Mouse (Mus musculus): Measurements from ENCODE around the gene Glyr1. TPM values are rescaled to one million over a fixed set of nuclear protein-coding genes. Genes with fewer than 3 reads are reported as not detected.

The Glyr1 gene
- polyA plus RNA-seq, 1 experiment from 2014 or later: 180 TPM

DNA sequence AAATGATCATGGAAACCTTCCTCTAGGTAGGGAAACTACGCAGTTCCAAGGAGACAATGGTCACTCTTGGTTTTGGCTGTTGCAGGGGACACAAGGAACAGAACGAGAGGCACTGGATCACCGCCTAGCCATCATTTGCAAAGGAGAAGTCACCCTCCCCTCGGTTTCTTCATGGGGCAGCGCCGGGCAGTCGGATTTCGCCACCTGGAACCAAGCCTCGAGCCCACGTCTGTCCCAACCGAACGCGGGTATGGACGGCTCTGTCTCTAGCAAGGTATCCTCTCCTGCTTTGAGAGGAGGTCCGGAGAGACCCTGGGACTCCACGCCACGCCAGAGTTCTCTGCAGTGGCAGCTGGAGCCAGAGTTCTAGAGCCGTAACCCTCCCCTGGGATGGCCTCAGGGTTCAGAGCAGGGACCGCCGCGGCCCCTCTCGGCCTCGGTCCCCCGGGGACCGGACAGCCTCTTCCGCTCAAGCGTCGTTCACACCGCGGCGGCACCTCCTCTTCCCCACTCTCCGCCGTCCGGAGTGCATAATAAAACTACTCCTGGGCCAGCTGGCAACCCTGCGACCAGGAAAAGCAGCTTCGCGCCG lies 385 bp downstream of the Glyr1 start:
- Histone ChIP-seq H3K4me1 (replicated peaks) (peaks cover 37% of the 10 kb centered on the region), H3K27ac (replicated peaks) (peak overlapping the region; percentile 91), H3K36me3 (peaks cover 38% of the 10 kb centered on the region), H3K4me2 (peak overlapping the region; percentile 88), H3K9ac (peak overlapping the region; percentile 90), H3K27me3 (no peaks in the 10 kb centered on the region), H3K4me3 (peak overlapping the region; percentile 66), H3K9me3 (no peaks in the 10 kb centered on the region)
- ATAC-seq (ENCODE audit: low FRiP score, low read depth): peak; percentile 62
- WGBS: under 1% methylated on average over 38 of the region's 38 CpGs

DNA sequence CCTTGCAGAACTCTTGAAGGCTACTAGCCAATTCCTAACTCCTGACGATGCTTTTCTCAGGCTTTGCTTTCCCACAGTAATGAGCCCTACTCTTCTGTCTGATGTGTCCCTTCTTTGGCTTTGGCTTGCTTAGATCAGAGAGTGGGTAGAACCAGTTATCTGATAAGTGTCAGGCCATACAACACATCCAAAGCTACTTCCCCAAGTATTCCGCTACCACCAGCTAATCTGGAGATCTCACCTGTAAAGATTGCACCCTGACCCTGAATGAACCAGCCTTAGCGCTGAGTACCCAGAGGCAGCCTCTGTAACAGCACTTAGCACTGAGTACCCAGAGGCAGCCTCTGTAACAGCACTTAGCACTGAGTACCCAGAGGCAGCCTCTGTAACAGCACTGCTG lies 4.3 kb downstream of the Glyr1 start:
- Histone ChIP-seq H3K27ac (replicated peaks) (no peak overlapping the region), H3K4me3 (no peak overlapping the region), H3K4me2 (no peak overlapping the region), H3K9me3 (no peaks in the 10 kb centered on the region), H3K36me3 (peaks cover 66% of the 10 kb centered on the region), H3K9ac (no peak overlapping the region), H3K4me1 (replicated peaks) (peaks cover 18% of the 10 kb centered on the region), H3K27me3 (no peaks in the 10 kb centered on the region)
- ATAC-seq (ENCODE audit: low FRiP score, low read depth): no peak
- WGBS: 95% methylated on average over 3 of the region's 3 CpGs

GRCm38 (mm10) chr16:5036649-5037234 lies 12.9 kb downstream of the Glyr1 start:
- no peaks in the 10 kb centered on the region for H3K4me1 ChIP-seq (replicated peaks)
- ATAC-seq (ENCODE audit: low FRiP score, low read depth): no peak
- no peak overlapping the region for H3K27ac ChIP-seq (replicated peaks)
- no peaks in the 10 kb centered on the region for H3K9me3 ChIP-seq
- H3K4me3 ChIP-seq: no peak overlapping the region
- H3K4me2 ChIP-seq: no peak overlapping the region
- 80% methylated on average over 5 of the region's 5 CpGs for WGBS
- no peaks in the 10 kb centered on the region for H3K27me3 ChIP-seq
- H3K36me3 ChIP-seq: peaks cover 89% of the 10 kb centered on the region
- no peak overlapping the region for H3K9ac ChIP-seq

DNA sequence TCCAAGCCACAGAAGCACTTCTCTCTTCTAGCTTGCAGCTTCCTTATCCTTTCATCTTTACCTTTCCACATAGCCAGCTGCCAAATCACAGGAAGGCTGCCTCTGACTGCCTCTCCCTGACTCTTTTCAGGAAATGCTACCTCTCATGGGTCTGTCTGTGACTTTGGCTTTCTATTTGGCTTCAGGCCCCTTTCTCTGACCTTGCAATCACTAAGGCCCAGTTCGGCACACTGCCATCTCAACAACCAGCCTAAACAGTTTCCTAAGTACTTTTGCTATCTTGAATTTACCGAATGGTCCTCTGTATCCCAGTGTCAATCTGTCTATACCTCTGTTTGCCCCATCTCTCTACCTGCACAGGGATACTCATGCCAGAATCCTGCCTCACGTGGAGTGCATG lies 14.1 kb downstream of the Glyr1 start:
- Histone ChIP-seq H3K4me1 (replicated peaks) (no peaks in the 10 kb centered on the region), H3K4me2 (no peak overlapping the region), H3K27ac (replicated peaks) (no peak overlapping the region), H3K36me3 (peaks cover 89% of the 10 kb centered on the region), H3K9me3 (no peaks in the 10 kb centered on the region), H3K27me3 (no peaks in the 10 kb centered on the region), H3K4me3 (no peak overlapping the region), H3K9ac (no peak overlapping the region)
- WGBS: 96% methylated on average over 3 of the region's 3 CpGs
- no peak for ATAC-seq (ENCODE audit: low FRiP score, low read depth)

- Histone ChIP-seq H3K27me3 (no peaks in the 10 kb centered on the region), H3K4me1 (replicated peaks) (no peaks in the 10 kb centered on the region), H3K9me3 (no peaks in the 10 kb centered on the region), H3K36me3 (peaks cover 96% of the 10 kb centered on the region), H3K27ac (replicated peaks) (no peak overlapping the region), H3K9ac (no peak overlapping the region), H3K4me3 (no peak overlapping the region), H3K4me2 (no peak overlapping the region)
- WGBS: 60% methylated on average over 2 of the region's 2 CpGs
- no peak for ATAC-seq (ENCODE audit: low FRiP score, low read depth)
Measured at GRCm38 (mm10) chr16:5029847-5030246, 19.8 kb downstream of the Glyr1 start.

- ATAC-seq (ENCODE audit: low FRiP score, low read depth): no peak
- H3K9me3 ChIP-seq: no peaks in the 10 kb centered on the region
- no peak overlapping the region for H3K4me2 ChIP-seq
- no peak overlapping the region for H3K4me3 ChIP-seq
- H3K4me1 ChIP-seq (replicated peaks): no peaks in the 10 kb centered on the region
- H3K9ac ChIP-seq: no peak overlapping the region
- no peak overlapping the region for H3K27ac ChIP-seq (replicated peaks)
- H3K27me3 ChIP-seq: no peaks in the 10 kb centered on the region
- WGBS: 96% methylated on average over 3 of the region's 3 CpGs
- H3K36me3 ChIP-seq: peaks cover 92% of the 10 kb centered on the region
Measured at GRCm38 (mm10) chr16:5024021-5024420, 25.6 kb downstream of the Glyr1 start.

DNA sequence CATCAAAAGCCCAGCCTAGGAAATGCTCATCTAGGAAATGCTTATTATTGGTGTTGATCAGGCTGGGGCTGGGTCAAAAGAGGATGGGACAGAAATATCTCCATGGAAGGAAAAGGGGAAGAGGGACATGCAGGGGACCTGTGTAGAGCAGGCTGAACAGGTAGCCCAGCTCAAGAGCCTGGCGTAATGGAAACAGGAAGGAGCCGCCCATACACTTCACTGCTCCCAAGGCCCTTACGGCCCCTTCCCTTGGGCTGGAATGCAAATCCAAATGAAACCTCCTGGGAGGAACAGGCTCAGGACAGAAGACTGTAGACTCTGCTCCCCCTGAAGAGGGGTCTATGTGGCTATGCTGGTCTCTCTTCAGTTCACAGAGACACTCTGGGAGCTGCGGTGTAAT lies 35.1 kb downstream of the Glyr1 start:
- no peak for ATAC-seq (ENCODE audit: low FRiP score, low read depth)
- Histone ChIP-seq H3K4me1 (replicated peaks) (peaks cover 17% of the 10 kb centered on the region), H3K36me3 (peaks cover 52% of the 10 kb centered on the region), H3K4me3 (no peak overlapping the region), H3K27ac (replicated peaks) (no peak overlapping the region), H3K27me3 (no peaks in the 10 kb centered on the region), H3K9me3 (no peaks in the 10 kb centered on the region), H3K9ac (no peak overlapping the region), H3K4me2 (no peak overlapping the region)
- 85% methylated on average over 4 of the region's 4 CpGs for WGBS

DNA sequence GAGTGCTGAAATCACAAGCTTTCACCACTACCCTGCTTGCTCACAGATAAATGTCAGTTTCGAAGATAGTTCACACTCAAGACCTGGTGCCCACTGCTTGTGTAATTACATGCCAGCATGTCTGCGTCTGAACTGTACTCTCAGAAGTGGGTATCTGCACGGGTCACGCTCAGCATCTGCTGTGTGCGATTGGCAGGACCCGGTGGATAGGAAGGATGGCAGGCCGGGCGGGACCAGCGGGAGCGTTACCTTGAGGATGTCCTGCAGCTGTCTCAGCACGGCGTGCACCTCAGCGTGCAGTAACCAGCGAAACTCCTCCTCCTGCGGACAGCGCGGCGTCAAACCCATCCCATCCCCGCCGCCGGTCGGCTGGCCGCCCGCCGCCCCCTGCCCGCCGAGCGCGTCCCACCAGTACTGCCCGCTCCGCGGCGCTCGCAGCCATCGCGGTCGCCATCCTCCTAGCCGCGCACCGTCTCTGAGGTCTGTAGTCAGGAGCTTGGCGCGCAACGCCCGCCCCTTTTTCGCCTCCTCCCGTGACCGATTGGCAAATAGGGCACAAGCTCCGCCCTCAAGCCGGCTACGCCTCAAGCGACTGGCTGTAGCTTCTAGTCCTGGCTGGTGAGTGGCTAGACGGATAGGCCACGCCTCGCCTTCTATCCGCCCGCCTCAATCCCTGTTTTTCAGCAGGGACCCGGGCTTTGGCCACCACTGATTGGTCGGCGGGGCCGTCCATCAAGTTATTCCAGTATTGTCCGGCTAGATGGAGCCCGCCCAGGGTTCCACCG lies 36.4 kb downstream of the Glyr1 start, which contains the start of gene Rogdi:
Rogdi (minus strand) TSS at position 500 of the 785 bp plus-strand sequence.
- under 1% methylated on average over 63 of the region's 63 CpGs for WGBS
- Histone ChIP-seq H3K27ac (replicated peaks) (peak within 1 kb of the TSS; percentile 89), H3K4me3 (peak within 1 kb of the TSS; percentile 72), H3K36me3 (peaks cover 38% of the 10 kb centered on the region), H3K4me2 (peak within 1 kb of the TSS; percentile 74), H3K9me3 (no peaks in the 10 kb centered on the region), H3K27me3 (no peaks in the 10 kb centered on the region), H3K9ac (peak within 1 kb of the TSS; percentile 65), H3K4me1 (replicated peaks) (peaks cover 17% of the 10 kb centered on the region)
- peak; percentile 99 for ATAC-seq (ENCODE audit: low FRiP score, low read depth)

- 53% methylated on average over 13 of the region's 13 CpGs for WGBS
- peaks cover 30% of the 10 kb centered on the region for H3K36me3 ChIP-seq
- no peak for ATAC-seq (ENCODE audit: low FRiP score, low read depth)
Measured at GRCm38 (mm10) chr16:5012036-5013005, 37.3 kb downstream of the Glyr1 start.

GRCm38 (mm10) chr16:5011285-5011684 lies 38.4 kb downstream of the Glyr1 start:
- WGBS: 90% methylated on average over 7 of the region's 7 CpGs
- Histone ChIP-seq H3K4me2 (no peak overlapping the region), H3K27me3 (no peaks in the 10 kb centered on the region), H3K9ac (no peak overlapping the region), H3K9me3 (no peaks in the 10 kb centered on the region), H3K36me3 (peaks cover 20% of the 10 kb centered on the region), H3K4me3 (no peak overlapping the region), H3K27ac (replicated peaks) (no peak overlapping the region), H3K4me1 (replicated peaks) (peaks cover 17% of the 10 kb centered on the region)
- ATAC-seq (ENCODE audit: low FRiP score, low read depth): no peak

More at GRCm38 (mm10) chr16:5012036-5013005, 37.3 kb downstream of the Glyr1 start:
- Histone ChIP-seq H3K4me2 (peak overlapping the region; percentile 74), H3K9ac (peak overlapping the region; percentile 65), H3K4me3 (peak overlapping the region; percentile 72), H3K4me1 (replicated peaks) (peaks cover 17% of the 10 kb centered on the region), H3K27me3 (no peaks in the 10 kb centered on the region), H3K9me3 (no peaks in the 10 kb centered on the region), H3K27ac (replicated peaks) (peak overlapping the region; percentile 89)

DNA sequence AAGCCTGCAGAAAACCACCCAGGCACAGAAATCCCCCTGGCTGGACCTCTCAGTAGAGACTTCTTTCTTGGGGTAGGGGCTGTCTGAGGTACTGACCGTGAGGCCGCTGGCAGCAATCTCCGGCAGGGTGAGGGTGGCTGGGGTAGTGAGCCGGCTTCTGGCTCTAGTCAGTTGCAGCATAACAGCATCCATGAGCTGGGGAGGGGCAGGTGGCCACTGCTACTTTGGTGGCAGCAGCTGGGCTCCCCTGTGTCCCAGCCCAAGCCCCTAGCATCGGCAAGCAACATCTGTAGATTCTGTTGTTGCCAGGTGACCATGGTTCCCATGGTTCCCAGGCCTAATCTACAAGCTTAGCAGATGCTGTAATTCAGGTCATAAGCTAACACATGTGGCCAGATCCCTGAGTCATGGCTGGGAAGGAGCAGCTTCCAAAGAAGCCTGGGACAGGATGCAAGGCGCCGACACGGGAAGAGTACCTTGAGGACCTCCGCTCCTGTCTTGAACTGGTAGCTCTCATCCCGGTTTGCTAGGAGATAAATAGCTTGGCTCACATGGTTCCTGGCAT lies 39.2 kb downstream of the Glyr1 start:
- H3K4me1 ChIP-seq (replicated peaks): peaks cover 17% of the 10 kb centered on the region
- no peak overlapping the region for H3K9ac ChIP-seq
- H3K4me2 ChIP-seq: no peak overlapping the region
- H3K27me3 ChIP-seq: no peaks in the 10 kb centered on the region
- no peak overlapping the region for H3K27ac ChIP-seq (replicated peaks)
- no peaks in the 10 kb centered on the region for H3K9me3 ChIP-seq
- WGBS: 75% methylated on average over 10 of the region's 10 CpGs
- no peak overlapping the region for H3K4me3 ChIP-seq
- no peak for ATAC-seq (ENCODE audit: low FRiP score, low read depth)
- H3K36me3 ChIP-seq: peaks cover 12% of the 10 kb centered on the region

All from hindbrain, embryonic 15.5 days (tissue).